Mouse (Mus musculus) testis, adult 2 months (tissue): ENCODE measurements around the gene Zfp62.

ENCODE experiments used
- CTCF ChIP-seq: fragments of 200-500 bp; IDR thresholded peaks from 2 replicates; pipeline ENCODE4 v1.5.1; 2012; ENCODE audit warnings: low read depth, mild to moderate bottlenecking, inconsistent platforms, low read length, moderate library complexity; ENCODE audit not compliant: control insufficient read depth, insufficient read depth, insufficient replicate concordance
- POLR2A ChIP-seq: fragments of 200-500 bp; IDR thresholded peaks from 2 replicates; pipeline ENCODE4 v1.6.1; 2012; ENCODE audit warnings: low read depth, mild to moderate bottlenecking, inconsistent platforms, low read length, moderate library complexity; ENCODE audit not compliant: control insufficient read depth

GRCm38 (mm10) chr11:49267970-49268579 is 65.0 kb downstream of the Zfp62 start:
- TF ChIP-seq CTCF, result no peak
- no peak for TF ChIP-seq POLR2A
